Mouse (Mus musculus) neural tube, embryonic 11.5 days (tissue): ENCODE measurements around the gene B4galt4. TPM values are rescaled to one million over a fixed set of nuclear protein-coding genes. Genes with fewer than 3 reads are reported as not detected.

Experiments
- ATAC-seq: fragments of 200-750 bp; cut with Nextera tagmentation; 2 replicates; pipeline ENCODE4 v1.8.0; 2017; ENCODE audit warnings: moderate number of reproducible peaks, mild to moderate bottlenecking, moderate TSS enrichment, moderate library complexity; ENCODE audit not compliant: insufficient read depth, low FRiP score, low TSS enrichment
- DNase-seq: peaks from one replicate; pipeline ENCODE4 v3.0.0-alpha.2; 2015; ENCODE audit warnings: low spot score
- H3K27ac ChIP-seq: fragments of 300-500 bp; sonication (generic); 2 replicates; pipeline ENCODE4 v1.5.1; 2014; ENCODE audit warnings: low read depth, mild to moderate bottlenecking, low read length
- H3K27me3 ChIP-seq: fragments of 300-500 bp; sonication (generic); 2 replicates; pipeline ENCODE4 v1.6.1; 2014; ENCODE audit warnings: mild to moderate bottlenecking, low read length, mixed read lengths; ENCODE audit not compliant: control insufficient read depth, insufficient read depth
- H3K36me3 ChIP-seq: fragments of 300-500 bp; sonication (generic); 2 replicates; pipeline ENCODE4 v1.6.1; 2014; ENCODE audit warnings: mild to moderate bottlenecking, low read length, moderate library complexity, mixed read lengths; ENCODE audit not compliant: control insufficient read depth, insufficient read depth
- H3K4me1 ChIP-seq: fragments of 300-500 bp; sonication (generic); 2 replicates; pipeline ENCODE4 v1.6.1; 2014; ENCODE audit warnings: low read length, mixed read lengths; ENCODE audit not compliant: control insufficient read depth, insufficient read depth
- H3K4me2 ChIP-seq: fragments of 300-500 bp; sonication (generic); 2 replicates; pipeline ENCODE4 v1.6.1; 2014; ENCODE audit warnings: low read depth, mild to moderate bottlenecking, moderate library complexity
- H3K4me3 ChIP-seq: fragments of 300-500 bp; sonication (generic); 2 replicates; pipeline ENCODE4 v1.5.1; 2014; ENCODE audit warnings: low read depth, low read length
- H3K9ac ChIP-seq: fragments of 300-500 bp; sonication (generic); 2 replicates; pipeline ENCODE4 v1.6.1; 2014; ENCODE audit warnings: mild to moderate bottlenecking, low read length
- H3K9me3 ChIP-seq: fragments of 300-500 bp; sonication (generic); 2 replicates; pipeline ENCODE4 v1.6.1; 2016; ENCODE audit warnings: low read length; ENCODE audit not compliant: control insufficient read depth
- WGBS: fragments of 180-500 bp; shearing (Covaris S2); extraction: QIAGEN DNeasy Blood & Tissue Kit; methylation state at CpG from one replicate; pipeline ENCODE4 v1.1.7; 2014; 5-methylcytosine and 5-hydroxymethylcytosine counted together
- polyA plus RNA-seq: library from polyadenylated mRNA; unstranded; fragments of >200 nt; fragmentation: Nextera tagmentation; extraction: Ambion mirVana; gene quantifications from 2 replicates; pipeline ENCODE4 v1.2.1, GENCODE M21; 2014

Gene B4galt4
- polyA plus RNA-seq, 1 experiment from 2014 or later: 23.7 TPM

DNA sequence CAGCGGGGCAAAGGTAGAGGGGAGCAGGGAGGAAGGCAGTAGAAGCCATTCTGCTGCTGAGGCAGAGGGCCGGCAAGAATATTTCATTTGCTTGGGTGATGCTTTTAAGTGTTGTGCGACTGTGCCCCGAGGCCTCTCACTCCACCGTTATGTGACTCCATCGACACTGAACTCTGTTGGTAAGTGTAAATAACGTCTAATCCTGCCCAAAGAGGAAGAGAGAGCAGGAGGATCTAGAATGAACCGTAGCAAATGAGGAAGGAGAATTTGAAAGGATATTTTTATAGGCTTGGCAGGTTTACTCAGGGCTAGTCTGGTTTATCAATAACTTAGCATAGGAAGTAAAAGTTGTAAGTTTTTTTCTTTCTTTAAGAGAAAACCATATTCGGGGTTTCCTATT lies 27.5 kb downstream of the B4galt4 start:
- Histone ChIP-seq H3K36me3 (no peaks in the 10 kb centered on the region), H3K9ac (no peak overlapping the region), H3K4me3 (no peak overlapping the region), H3K27ac (no peak overlapping the region), H3K9me3 (no peaks in the 10 kb centered on the region), H3K27me3 (no peaks in the 10 kb centered on the region), H3K4me2 (no peak overlapping the region), H3K4me1 (peaks cover 9% of the 10 kb centered on the region)
- no peak for DNase-seq
- ATAC-seq: no peak
- 82% methylated on average over 9 of the region's 9 CpGs for WGBS

DNA sequence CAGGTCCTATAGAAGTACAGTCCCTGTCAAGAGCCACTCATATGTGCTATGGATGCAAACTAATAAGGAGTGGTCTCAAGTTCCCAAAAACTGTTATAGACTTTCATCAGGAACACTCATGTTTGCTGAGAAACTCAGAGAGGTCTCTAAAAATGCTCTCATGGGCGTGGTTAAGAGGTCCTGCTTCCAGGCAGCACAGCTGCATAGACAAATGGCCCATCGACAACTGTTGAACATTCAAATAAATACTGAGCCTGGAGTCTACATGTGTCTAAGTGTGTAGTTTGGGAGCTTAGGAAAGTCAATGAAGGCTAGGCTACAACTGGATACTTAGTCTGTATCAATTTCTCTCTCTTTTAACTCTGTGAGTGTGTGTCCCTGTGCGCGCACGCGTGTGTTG lies 29.1 kb downstream of the B4galt4 start:
- ATAC-seq: no peak
- Histone ChIP-seq H3K36me3 (no peaks in the 10 kb centered on the region), H3K27me3 (no peaks in the 10 kb centered on the region), H3K4me1 (peaks cover 9% of the 10 kb centered on the region), H3K9ac (no peak overlapping the region), H3K4me3 (no peak overlapping the region), H3K4me2 (no peak overlapping the region), H3K9me3 (no peaks in the 10 kb centered on the region), H3K27ac (no peak overlapping the region)
- 93% methylated on average over 6 of the region's 6 CpGs for WGBS
- DNase-seq: no peak

DNA sequence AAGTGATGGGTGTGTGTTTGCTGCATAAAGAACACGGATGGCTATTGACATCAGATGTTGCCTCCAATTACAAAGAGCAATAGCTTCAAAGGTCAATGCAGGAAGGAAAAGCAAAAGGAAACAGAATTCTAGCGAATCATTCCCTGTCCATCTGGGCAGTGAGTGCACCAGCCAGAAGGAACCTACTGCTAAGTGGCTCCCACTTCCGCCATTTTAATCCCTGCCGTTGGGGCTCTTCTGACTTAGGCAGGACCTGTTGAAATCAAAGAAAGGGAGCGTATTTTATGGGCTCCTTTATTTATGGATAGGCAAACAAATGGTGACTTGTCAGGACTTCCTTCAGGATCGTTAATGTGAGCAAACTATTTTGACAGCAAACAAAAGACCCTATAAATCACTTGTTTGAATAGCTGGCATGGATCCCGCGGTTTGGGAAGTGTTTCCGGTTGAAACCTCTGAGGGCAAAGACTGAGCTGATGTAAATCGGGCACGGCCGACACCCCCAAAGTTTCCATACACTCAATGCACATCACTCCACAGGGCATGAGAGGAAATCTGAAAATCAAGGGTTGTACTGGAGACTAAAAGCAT lies 30.9 kb downstream of the B4galt4 start:
- Histone ChIP-seq H3K4me3 (no peak overlapping the region), H3K9me3 (no peaks in the 10 kb centered on the region), H3K4me2 (no peak overlapping the region), H3K27me3 (no peaks in the 10 kb centered on the region), H3K36me3 (no peaks in the 10 kb centered on the region), H3K9ac (no peak overlapping the region), H3K27ac (no peak overlapping the region), H3K4me1 (peaks cover 9% of the 10 kb centered on the region)
- DNase-seq: no peak
- WGBS: 18% methylated on average over 12 of the region's 12 CpGs
- 0 out of 2 replicates have a peak, but pooled peaks have one; percentile 35 for ATAC-seq

DNA sequence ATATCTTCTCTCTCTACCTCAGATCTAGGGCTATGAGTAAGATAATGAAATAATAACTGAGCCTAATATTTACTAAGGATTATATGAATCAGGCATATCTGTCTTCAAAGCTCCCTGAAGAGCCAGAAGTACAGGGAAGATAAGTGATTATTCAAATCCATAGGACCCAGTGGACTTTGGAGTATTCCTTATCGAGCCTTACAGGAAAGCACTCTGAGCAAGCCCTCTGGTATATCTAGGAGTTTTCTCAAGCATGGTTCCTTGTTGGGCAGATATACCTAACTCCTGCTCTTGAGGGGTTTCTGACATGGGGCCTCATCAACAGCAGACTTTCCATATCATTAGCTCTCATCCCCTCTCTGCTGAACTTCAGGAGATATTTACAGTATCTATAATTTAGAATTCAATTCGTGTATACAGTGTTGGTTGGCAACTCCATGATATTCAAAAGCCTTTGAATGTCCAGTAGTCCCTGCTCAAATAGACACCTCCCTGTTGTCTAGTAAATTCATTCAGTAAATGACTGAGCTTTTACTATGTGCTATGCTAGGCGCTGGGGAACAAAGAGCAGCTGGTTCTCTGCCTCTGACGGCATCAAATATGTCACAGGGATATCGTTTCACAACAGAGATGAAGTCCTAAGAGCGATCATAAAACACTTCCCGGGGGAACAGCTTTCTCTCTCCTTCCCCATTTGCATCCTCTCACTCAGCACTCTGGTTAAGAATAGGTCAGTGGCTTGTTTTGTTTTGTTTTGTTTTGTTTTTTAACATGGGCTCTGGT lies 33.1 kb downstream of the B4galt4 start:
- Histone ChIP-seq H3K4me2 (no peak overlapping the region), H3K4me1 (peaks cover 9% of the 10 kb centered on the region), H3K9me3 (no peaks in the 10 kb centered on the region), H3K27me3 (no peaks in the 10 kb centered on the region), H3K27ac (no peak overlapping the region), H3K9ac (no peak overlapping the region), H3K36me3 (no peaks in the 10 kb centered on the region), H3K4me3 (no peak overlapping the region)
- no peak for ATAC-seq
- WGBS: 60% methylated on average over 7 of the region's 7 CpGs
- no peak for DNase-seq

DNA sequence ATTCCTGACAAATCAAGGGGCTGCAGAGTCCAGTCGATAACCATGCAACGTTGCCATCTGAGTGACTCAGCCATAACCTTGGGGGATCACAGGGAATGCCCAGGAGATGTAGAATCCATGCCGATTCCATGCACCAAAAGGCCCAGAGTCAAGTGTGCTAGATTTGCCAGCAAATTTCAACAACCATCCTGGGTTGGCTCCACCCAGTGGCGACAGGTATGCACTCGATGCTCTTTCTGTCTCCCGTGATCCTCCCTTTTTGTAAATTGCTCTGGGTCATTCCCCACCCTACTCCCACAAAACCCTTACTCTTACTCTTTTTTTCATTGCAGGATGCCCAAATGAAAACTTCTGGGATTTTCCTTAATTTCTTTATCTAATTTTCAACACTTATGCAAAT lies 34.3 kb downstream of the B4galt4 start:
- H3K36me3 ChIP-seq: no peaks in the 10 kb centered on the region
- ATAC-seq: no peak
- no peak overlapping the region for H3K9ac ChIP-seq
- 64% methylated on average over 6 of the region's 6 CpGs for WGBS
- no peak overlapping the region for H3K4me2 ChIP-seq
- H3K27ac ChIP-seq: no peak overlapping the region
- H3K9me3 ChIP-seq: no peaks in the 10 kb centered on the region
- H3K27me3 ChIP-seq: no peaks in the 10 kb centered on the region
- DNase-seq: no peak
- no peak overlapping the region for H3K4me3 ChIP-seq
- peaks cover 9% of the 10 kb centered on the region for H3K4me1 ChIP-seq

DNA sequence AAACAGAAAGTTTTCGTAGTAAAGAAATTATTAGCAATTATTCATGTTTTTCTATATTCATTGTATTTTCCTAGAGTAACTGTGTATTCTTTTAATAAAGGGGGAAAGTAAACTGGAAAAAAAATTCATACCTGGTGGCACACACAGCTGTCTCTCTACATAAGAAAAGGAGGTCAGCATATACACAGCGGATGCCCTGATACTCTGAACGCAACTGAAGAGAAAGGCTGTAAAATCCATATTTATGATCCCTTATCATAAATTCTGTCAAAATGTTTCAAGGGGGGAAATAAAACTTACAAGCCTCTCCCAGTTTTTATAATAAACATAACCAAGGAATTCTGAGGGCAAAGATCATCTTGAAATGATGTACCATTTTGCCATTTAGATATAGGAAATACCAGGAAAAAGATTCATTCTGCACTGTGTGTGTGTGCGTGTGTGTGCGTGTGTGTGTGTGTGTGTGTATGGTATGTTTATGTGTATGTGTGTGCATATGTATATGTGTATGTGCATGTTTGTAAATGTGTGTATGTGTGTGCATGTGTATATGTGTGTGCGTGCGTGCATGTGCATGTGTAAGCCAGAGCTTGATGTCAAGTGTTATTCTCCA lies 39.0 kb downstream of the B4galt4 start:
- no peak overlapping the region for H3K9ac ChIP-seq
- WGBS: 95% methylated on average over 7 of the region's 7 CpGs

DNA sequence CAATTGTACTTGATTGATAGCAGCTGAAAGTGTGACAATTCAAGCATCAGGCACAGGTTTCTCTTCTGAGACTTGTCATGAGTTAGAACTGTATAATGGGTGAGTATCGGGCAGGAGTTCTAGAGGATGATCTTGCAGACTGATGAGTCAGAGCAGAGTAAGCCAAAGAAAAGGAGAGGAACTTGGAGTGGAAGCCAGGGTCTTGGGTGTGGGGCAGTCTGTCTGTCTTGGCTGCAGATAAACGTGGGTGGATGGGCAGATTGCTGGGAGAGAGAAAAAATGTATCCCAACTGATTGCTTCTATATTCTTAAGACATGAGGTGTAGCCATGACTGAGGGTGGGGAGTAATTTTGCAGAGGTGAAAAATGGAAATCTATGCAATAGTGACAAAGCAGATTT lies 39.9 kb downstream of the B4galt4 start:
- H3K4me1 ChIP-seq: no peaks in the 10 kb centered on the region
- no peak overlapping the region for H3K27ac ChIP-seq
- WGBS: 80% methylated on average over 2 of the region's 2 CpGs
- no peaks in the 10 kb centered on the region for H3K27me3 ChIP-seq
- ATAC-seq (no peak), DNase-seq (no peak)
- H3K4me3 ChIP-seq: no peak overlapping the region
- no peaks in the 10 kb centered on the region for H3K9me3 ChIP-seq
- no peak overlapping the region for H3K4me2 ChIP-seq
- no peaks in the 10 kb centered on the region for H3K36me3 ChIP-seq
- no peak overlapping the region for H3K9ac ChIP-seq

More for the DNA sequence above, 39.0 kb downstream of the B4galt4 start:
- no peaks in the 10 kb centered on the region for H3K36me3 ChIP-seq
- no peak overlapping the region for H3K4me3 ChIP-seq
- H3K9me3 ChIP-seq: no peaks in the 10 kb centered on the region
- no peaks in the 10 kb centered on the region for H3K27me3 ChIP-seq
- ATAC-seq (no peak), DNase-seq (no peak)
- H3K4me2 ChIP-seq: no peak overlapping the region
- no peak overlapping the region for H3K27ac ChIP-seq
- no peaks in the 10 kb centered on the region for H3K4me1 ChIP-seq

DNA sequence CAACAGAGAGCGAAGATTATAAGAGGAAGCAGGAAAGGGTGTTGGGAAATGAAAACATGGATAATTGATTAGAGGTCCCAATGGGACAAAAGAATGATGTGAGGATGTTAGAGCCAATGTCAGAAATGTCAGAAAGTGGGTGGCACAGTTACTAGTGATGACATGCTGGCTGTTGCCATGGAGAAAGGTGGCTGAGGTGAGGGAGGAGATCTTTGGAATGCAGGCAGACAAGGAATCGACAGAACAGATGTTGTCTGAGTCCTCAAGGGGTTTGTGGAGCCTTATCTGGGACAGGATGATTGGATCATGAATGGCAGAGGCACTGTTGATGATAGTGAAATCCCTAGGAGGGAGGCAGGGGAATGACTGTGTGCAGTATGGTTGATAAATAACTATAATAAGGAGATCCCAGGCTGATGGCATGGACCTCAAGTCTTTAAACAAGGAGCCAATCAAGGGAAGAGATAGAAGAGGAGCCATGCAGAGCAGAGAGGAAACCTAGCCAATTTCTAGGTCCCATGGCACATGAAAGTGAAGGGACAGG lies 40.5 kb downstream of the B4galt4 start:
- no peaks in the 10 kb centered on the region for H3K36me3 ChIP-seq
- no peaks in the 10 kb centered on the region for H3K9me3 ChIP-seq
- H3K4me1 ChIP-seq: no peaks in the 10 kb centered on the region
- 60% methylated on average over 2 of the region's 2 CpGs for WGBS
- H3K9ac ChIP-seq: no peak overlapping the region
- H3K4me3 ChIP-seq: no peak overlapping the region
- no peak for DNase-seq
- H3K27me3 ChIP-seq: no peaks in the 10 kb centered on the region
- H3K4me2 ChIP-seq: no peak overlapping the region
- ATAC-seq: no peak
- H3K27ac ChIP-seq: no peak overlapping the region
